Mouse (Mus musculus): Measurements from ENCODE around the gene Gm17349. TPM values are rescaled to one million over a fixed set of nuclear protein-coding genes. Genes with fewer than 3 reads are reported as not detected.

The Gm17349 gene
- polyA plus RNA-seq, 1 experiment from 2014 or later, result not detected

- Histone ChIP-seq H3K4me2 (no peak overlapping the region), H3K27ac (peak overlapping the region; percentile 79), H3K9me3 (no peaks in the 10 kb centered on the region), H3K4me1 (peaks cover 14% of the 10 kb centered on the region), H3K27me3 (no peaks in the 10 kb centered on the region), H3K36me3 (replicated peaks) (peaks cover 60% of the 10 kb centered on the region), H3K9ac (0 out of 2 replicates have a peak overlapping the region, but pooled peaks have one; percentile 2), H3K4me3 (replicated peaks) (no peak overlapping the region)
- WGBS, result 84% methylated on average over 11 of the region's 11 CpGs
- no peak for ATAC-seq (ENCODE audit: low FRiP score)
Measured at GRCm38 (mm10) chr15:99715982-99716746, 10.9 kb upstream of the Gm17349 start.

DNA sequence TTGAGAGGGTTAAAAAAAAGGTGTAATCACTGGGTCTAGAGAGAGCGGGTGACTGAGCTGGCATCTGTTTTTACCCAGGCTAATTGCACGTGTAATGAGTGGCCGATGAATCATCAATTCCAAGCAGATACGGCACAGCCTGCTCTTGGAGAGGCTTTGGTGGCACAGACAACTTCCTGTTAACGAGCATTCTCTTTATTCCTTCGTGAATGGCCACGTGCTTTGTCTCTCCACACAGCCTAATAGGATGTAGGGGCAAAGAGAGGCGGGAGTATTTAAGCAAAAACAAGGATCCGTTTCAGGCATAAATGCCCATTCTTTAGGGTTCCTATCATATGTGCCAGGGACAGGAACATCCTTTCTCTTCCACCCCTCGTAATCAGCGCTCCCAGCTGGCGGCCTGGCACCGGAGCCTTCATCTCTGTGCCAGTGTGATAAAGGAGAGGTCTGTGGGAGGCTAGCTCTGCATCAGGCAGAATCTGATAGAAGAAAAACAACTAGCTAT, 10.1 kb upstream of the Gm17349 start:
- no peaks in the 10 kb centered on the region for H3K9me3 ChIP-seq
- H3K4me3 ChIP-seq (replicated peaks), result no peak overlapping the region
- no peak overlapping the region for H3K9ac ChIP-seq
- H3K27me3 ChIP-seq, result no peaks in the 10 kb centered on the region
- H3K4me2 ChIP-seq, result no peak overlapping the region
- H3K27ac ChIP-seq, result peak overlapping the region; percentile 79
- WGBS, result 57% methylated on average over 13 of the region's 13 CpGs
- H3K4me1 ChIP-seq, result peaks cover 14% of the 10 kb centered on the region
- peaks cover 64% of the 10 kb centered on the region for H3K36me3 ChIP-seq (replicated peaks)
- ATAC-seq (ENCODE audit: low FRiP score), result peak; percentile 47; the same call in 1 of the 2 replicates

DNA sequence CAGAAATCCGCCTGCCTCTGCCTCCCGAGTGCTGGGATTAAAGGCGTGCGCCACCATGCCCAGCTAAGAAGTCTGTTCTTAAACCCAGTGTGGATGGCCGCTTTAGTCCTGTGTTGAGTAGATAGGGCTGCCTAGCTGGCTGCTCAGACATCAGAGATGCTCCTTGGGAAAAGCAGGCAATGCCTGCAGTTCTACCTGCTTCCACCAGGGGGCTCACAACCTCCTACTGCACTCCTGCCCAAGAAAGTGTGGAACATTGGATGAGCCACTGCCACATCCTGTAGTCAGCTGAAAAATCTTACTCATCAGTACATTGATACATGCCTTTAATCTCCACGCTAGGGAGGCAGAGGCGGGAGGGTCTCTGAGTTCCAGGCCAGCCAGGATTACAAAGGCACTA, 9.6 kb upstream of the Gm17349 start:
- Histone ChIP-seq H3K4me2 (no peak overlapping the region), H3K9ac (no peak overlapping the region), H3K9me3 (no peaks in the 10 kb centered on the region), H3K4me1 (peaks cover 14% of the 10 kb centered on the region), H3K36me3 (replicated peaks) (peaks cover 65% of the 10 kb centered on the region), H3K4me3 (replicated peaks) (no peak overlapping the region), H3K27me3 (no peaks in the 10 kb centered on the region), H3K27ac (peak overlapping the region; percentile 79)
- ATAC-seq (ENCODE audit: low FRiP score), result peak; percentile 59
- 55% methylated on average over 7 of the region's 7 CpGs for WGBS

- peak overlapping the region; percentile 22 for H3K27ac ChIP-seq
- H3K4me1 ChIP-seq, result peaks cover 14% of the 10 kb centered on the region
- no peak overlapping the region for H3K9ac ChIP-seq
- H3K36me3 ChIP-seq (replicated peaks), result peaks cover 72% of the 10 kb centered on the region
- H3K9me3 ChIP-seq, result no peaks in the 10 kb centered on the region
- no peak overlapping the region for H3K4me2 ChIP-seq
- H3K4me3 ChIP-seq (replicated peaks), result no peak overlapping the region
- 76% methylated on average over 4 of the region's 4 CpGs for WGBS
- ATAC-seq (ENCODE audit: low FRiP score), result no peak
- H3K27me3 ChIP-seq, result no peaks in the 10 kb centered on the region
Measured at GRCm38 (mm10) chr15:99714206-99714605, 8.9 kb upstream of the Gm17349 start.

GRCm38 (mm10) chr15:99713569-99713968, 8.3 kb upstream of the Gm17349 start:
- Histone ChIP-seq H3K4me1 (peaks cover 14% of the 10 kb centered on the region), H3K9me3 (no peaks in the 10 kb centered on the region), H3K27ac (peak overlapping the region; percentile 22; the same call in 1 of the 2 replicates), H3K9ac (no peak overlapping the region), H3K4me2 (no peak overlapping the region), H3K36me3 (replicated peaks) (peaks cover 72% of the 10 kb centered on the region), H3K27me3 (no peaks in the 10 kb centered on the region), H3K4me3 (replicated peaks) (no peak overlapping the region)
- ATAC-seq (ENCODE audit: low FRiP score), result no peak
- 94% methylated on average over 3 of the region's 3 CpGs for WGBS

DNA sequence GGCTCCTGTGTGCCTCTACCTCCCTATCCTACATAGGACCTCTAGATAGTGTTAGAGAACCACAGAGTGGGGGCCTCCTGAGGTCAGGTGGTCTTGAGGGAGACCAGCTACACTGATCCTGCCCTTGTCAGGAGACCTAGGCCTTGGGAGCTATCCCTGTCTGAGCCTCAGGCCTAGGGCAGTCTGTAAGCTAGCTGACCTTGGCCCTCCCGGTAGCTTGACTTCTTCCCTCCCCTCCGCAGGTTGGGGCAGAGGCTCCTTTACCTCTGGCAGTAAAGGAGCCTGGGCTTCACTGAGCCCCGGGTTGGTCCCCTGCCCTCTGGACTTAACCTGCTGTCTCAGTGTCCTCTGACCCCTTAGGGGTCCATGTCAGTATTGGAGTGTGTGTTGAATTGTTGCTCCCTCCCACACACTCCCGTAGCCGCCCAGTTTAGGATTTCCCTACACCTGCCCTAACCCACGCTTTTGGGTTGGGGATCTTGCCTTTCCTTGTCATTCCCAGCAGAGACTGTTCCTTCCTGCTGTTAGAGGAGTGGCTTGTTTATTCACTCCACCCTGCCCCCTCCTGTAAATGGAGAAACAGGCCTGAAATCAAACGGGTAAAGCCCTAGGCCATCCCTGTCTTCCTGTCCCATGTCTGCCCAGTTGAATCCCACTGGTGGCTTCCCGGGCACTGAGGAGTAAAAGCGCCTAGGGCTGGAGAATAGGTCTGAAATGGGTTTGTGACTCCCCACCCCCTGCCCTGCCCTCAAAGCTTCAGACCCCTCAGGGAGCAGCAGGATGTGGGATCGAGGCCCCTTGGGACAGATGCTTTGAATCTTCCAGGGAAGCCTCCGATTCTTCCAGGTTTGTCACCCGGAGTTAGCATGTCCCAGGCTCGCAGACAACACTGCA, 7.6 kb upstream of the Gm17349 start:
- 75% methylated on average over 13 of the region's 13 CpGs for WGBS
- Histone ChIP-seq H3K9me3 (no peaks in the 10 kb centered on the region), H3K9ac (no peak overlapping the region), H3K4me3 (replicated peaks) (no peak overlapping the region), H3K4me2 (no peak overlapping the region), H3K27ac (peak overlapping the region; percentile 22; the same call in 1 of the 2 replicates), H3K36me3 (replicated peaks) (peaks cover 73% of the 10 kb centered on the region), H3K4me1 (peaks cover 14% of the 10 kb centered on the region), H3K27me3 (no peaks in the 10 kb centered on the region)
- no peak for ATAC-seq (ENCODE audit: low FRiP score)

- Histone ChIP-seq H3K9me3 (no peaks in the 10 kb centered on the region), H3K27ac (no peak overlapping the region), H3K4me3 (replicated peaks) (no peak overlapping the region), H3K27me3 (no peaks in the 10 kb centered on the region), H3K36me3 (replicated peaks) (peaks cover 81% of the 10 kb centered on the region), H3K4me1 (peaks cover 14% of the 10 kb centered on the region), H3K4me2 (no peak overlapping the region), H3K9ac (no peak overlapping the region)
- WGBS, result 77% methylated on average over 3 of the region's 3 CpGs
- ATAC-seq (ENCODE audit: low FRiP score), result no peak
Measured at GRCm38 (mm10) chr15:99711491-99711890, 6.2 kb upstream of the Gm17349 start.

GRCm38 (mm10) chr15:99710221-99711190, 5.2 kb upstream of the Gm17349 start:
- Histone ChIP-seq H3K27ac (no peak overlapping the region), H3K36me3 (replicated peaks) (peaks cover 88% of the 10 kb centered on the region), H3K4me1 (peaks cover 6% of the 10 kb centered on the region), H3K9me3 (no peaks in the 10 kb centered on the region), H3K4me2 (no peak overlapping the region), H3K4me3 (replicated peaks) (no peak overlapping the region), H3K9ac (no peak overlapping the region; the same call in 1 of the 2 replicates), H3K27me3 (no peaks in the 10 kb centered on the region)
- no peak for ATAC-seq (ENCODE audit: low FRiP score)
- 93% methylated on average over 10 of the region's 10 CpGs for WGBS

GRCm38 (mm10) chr15:99708176-99708575, 2.9 kb upstream of the Gm17349 start:
- Histone ChIP-seq H3K27me3 (no peaks in the 10 kb centered on the region), H3K4me1 (peaks cover 19% of the 10 kb centered on the region), H3K9me3 (no peaks in the 10 kb centered on the region), H3K4me3 (replicated peaks) (no peak overlapping the region), H3K36me3 (replicated peaks) (peaks cover 92% of the 10 kb centered on the region), H3K9ac (no peak overlapping the region), H3K27ac (no peak overlapping the region), H3K4me2 (no peak overlapping the region)
- 95% methylated on average over 13 of the region's 13 CpGs for WGBS
- ATAC-seq (ENCODE audit: low FRiP score), result no peak

- no peaks in the 10 kb centered on the region for H3K27me3 ChIP-seq
- no peak for ATAC-seq (ENCODE audit: low FRiP score)
- H3K36me3 ChIP-seq (replicated peaks), result peaks cover 59% of the 10 kb centered on the region
- WGBS, result 33% methylated on average over 7 of the region's 7 CpGs
- peak overlapping the region; percentile 95 for H3K27ac ChIP-seq
- peak overlapping the region; percentile 61; the same call in 1 of the 2 replicates for H3K9ac ChIP-seq
- peak overlapping the region; percentile 88 for H3K4me2 ChIP-seq
- H3K4me3 ChIP-seq (replicated peaks), result peak overlapping the region; percentile 86; the same call in 1 of the 2 replicates
- no peaks in the 10 kb centered on the region for H3K9me3 ChIP-seq
- H3K4me1 ChIP-seq, result peaks cover 24% of the 10 kb centered on the region
Measured at GRCm38 (mm10) chr15:99704881-99705280, 409 bp downstream of the Gm17349 start.

GRCm38 (mm10) chr15:99704041-99704681, 1.1 kb downstream of the Gm17349 start:
- H3K27me3 ChIP-seq, result 0 out of 2 replicates have a peak, but pooled peaks cover 6% of the 10 kb centered on the region
- peaks cover 52% of the 10 kb centered on the region for H3K36me3 ChIP-seq (replicated peaks)
- no peak for ATAC-seq (ENCODE audit: low FRiP score)
- H3K4me1 ChIP-seq, result peaks cover 24% of the 10 kb centered on the region
- peak overlapping the region; percentile 86 for H3K4me3 ChIP-seq (replicated peaks)
- H3K27ac ChIP-seq, result peak overlapping the region; percentile 95
- peak overlapping the region; percentile 61 for H3K9ac ChIP-seq
- peak overlapping the region; percentile 88 for H3K4me2 ChIP-seq
- no peaks in the 10 kb centered on the region for H3K9me3 ChIP-seq
- WGBS, result 26% methylated on average over 23 of the region's 23 CpGs

Measured in forebrain, embryonic 12.5 days (tissue).